26 mouse cellular contexts compared by ENCODE assay signal in the genomic region with DNA sequence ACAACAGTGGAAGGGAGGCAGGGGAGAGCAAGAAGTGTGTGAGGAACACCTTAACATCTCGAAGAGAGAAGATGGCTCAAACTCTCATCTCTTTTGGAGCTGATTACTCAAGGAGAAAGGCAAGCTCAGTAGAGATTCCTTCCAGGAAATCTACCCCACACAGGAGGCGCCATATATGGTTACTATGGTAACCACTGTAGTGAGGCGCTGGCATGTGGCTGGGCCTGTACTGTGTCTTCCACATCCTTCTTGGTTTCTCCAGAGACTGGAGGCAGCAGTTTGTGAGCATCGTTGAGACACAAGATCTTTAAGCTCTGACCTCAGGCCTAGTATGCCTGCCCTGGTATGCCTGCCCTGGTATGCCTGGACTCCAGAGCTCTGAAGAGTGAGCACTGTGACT.
DNase-seq lines count a peak whose midpoint lies in the region; ATAC-seq lines count a peak whose summit lies in the region.
"Had no signal": no experiment of that assay in that cellular context is flagged by ENCODE, and none has a peak within 500 bp of the region (broad histone marks: within the 10 kb centered on the region; RNA-seq: fewer than 3 reads in every experiment).

No protein-coding gene starts in this region.

- H3K27ac ChIP-seq in midbrain, embryonic 13.5 days: no peak overlapping the region
- H3K27ac ChIP-seq in midbrain, embryonic 15.5 days: no peak overlapping the region
- no peak overlapping the region for H3K27ac ChIP-seq in neural tube, embryonic 14.5 days (ENCODE audit: low read depth, low read length)
- H3K27ac ChIP-seq in intestine, embryonic 15.5 days: no peak overlapping the region
- H3K27ac ChIP-seq: heart, adult 2 months; kidney, embryonic 15.5 days; limb, embryonic 13.5 days; liver, embryonic 13.5 days had no signal

- ATAC-seq in frontal cortex, adult (ENCODE audit: low TSS enrichment): peak; percentile 94
- peak; percentile 20; the same call in 1 of the 2 replicates for ATAC-seq in midbrain, embryonic 13.5 days
- ATAC-seq in midbrain, embryonic 15.5 days (replicated peaks): no peak
- peak; percentile 77; the same call in 1 of the 2 replicates for ATAC-seq in neural tube, embryonic 14.5 days (ENCODE audit: low read depth)
- no peak for ATAC-seq in intestine, embryonic 15.5 days
- ATAC-seq: activated CD4-positive, CD25-positive, alpha-beta regulatory T cell, adult 4 months; Patski had no signal

- H3K9me3 ChIP-seq in midbrain, embryonic 13.5 days: no peaks in the 10 kb centered on the region
- no peaks in the 10 kb centered on the region for H3K9me3 ChIP-seq in midbrain, embryonic 15.5 days
- H3K9me3 ChIP-seq in neural tube, embryonic 14.5 days (ENCODE audit: control insufficient read depth, low read length): no peaks in the 10 kb centered on the region
- H3K9me3 ChIP-seq in intestine, embryonic 15.5 days: no peaks in the 10 kb centered on the region
- H3K9me3 ChIP-seq: G1E; kidney, embryonic 15.5 days; limb, embryonic 13.5 days; liver, embryonic 13.5 days; megakaryocyte, embryonic 14.5 days had no signal

- no peak overlapping the region for H3K9ac ChIP-seq in midbrain, embryonic 13.5 days (replicated peaks)
- no peak overlapping the region for H3K9ac ChIP-seq in midbrain, embryonic 15.5 days
- no peak overlapping the region for H3K9ac ChIP-seq in neural tube, embryonic 14.5 days (replicated peaks; ENCODE audit: low read depth, low read length)
- no peak overlapping the region for H3K9ac ChIP-seq in intestine, embryonic 15.5 days
- H3K9ac ChIP-seq: kidney, embryonic 15.5 days; limb, embryonic 13.5 days; liver, embryonic 13.5 days had no signal

- no peak for DNase-seq in frontal cortex, postnatal 10 days (ENCODE audit: low spot score in 2 of 2)
- peak; percentile 12 for DNase-seq in ZHBTc4 (ENCODE audit: low read depth, low spot score)
- DNase-seq: adrenal gland, adult 8-10 months; B cell, adult 2 months; cerebellum, adult 9-10 months; gastrocnemius, postnatal 25 days; heart, adult 2 months; kidney, adult 11 months; kidney, postnatal 36 days; layer of hippocampus, postnatal 36 days; liver, embryonic 13.5 days; lung, adult 2 months; lung, postnatal 14 days; right cerebral cortex, adult 18-20 months had no signal

- no peak overlapping the region for H3K4me3 ChIP-seq in midbrain, embryonic 13.5 days (replicated peaks)
- no peak overlapping the region for H3K4me3 ChIP-seq in midbrain, embryonic 15.5 days
- H3K4me3 ChIP-seq in neural tube, embryonic 14.5 days (ENCODE audit: low read depth, low read length): no peak overlapping the region
- no peak overlapping the region for H3K4me3 ChIP-seq in intestine, embryonic 15.5 days (replicated peaks)
- H3K4me3 ChIP-seq: heart, adult 2 months; kidney, embryonic 15.5 days; limb, embryonic 13.5 days; liver, embryonic 13.5 days; megakaryocyte, embryonic 14.5 days had no signal

- H3K36me3 ChIP-seq in midbrain, embryonic 13.5 days: no peaks in the 10 kb centered on the region
- no peaks in the 10 kb centered on the region for H3K36me3 ChIP-seq in midbrain, embryonic 15.5 days (replicated peaks)
- no peaks in the 10 kb centered on the region for H3K36me3 ChIP-seq in neural tube, embryonic 14.5 days (ENCODE audit: control insufficient read depth, insufficient read depth, low read length)
- H3K36me3 ChIP-seq in intestine, embryonic 15.5 days: no peaks in the 10 kb centered on the region
- H3K36me3 ChIP-seq: G1E; kidney, embryonic 15.5 days; limb, embryonic 13.5 days; liver, embryonic 13.5 days had no signal

- 68% methylated on average over 4 of the region's 4 CpGs for WGBS in midbrain, embryonic 13.5 days
- 61% methylated on average over 4 of the region's 4 CpGs for WGBS in midbrain, embryonic 15.5 days
- WGBS in neural tube, embryonic 14.5 days: 69% methylated on average over 4 of the region's 4 CpGs
- 64% methylated on average over 4 of the region's 4 CpGs for WGBS in intestine, embryonic 15.5 days

- H3K27me3 ChIP-seq in midbrain, embryonic 13.5 days: no peaks in the 10 kb centered on the region
- H3K27me3 ChIP-seq in midbrain, embryonic 15.5 days (replicated peaks): no peaks in the 10 kb centered on the region
- no peaks in the 10 kb centered on the region for H3K27me3 ChIP-seq in neural tube, embryonic 14.5 days (ENCODE audit: control insufficient read depth, insufficient read depth, low read length)
- H3K27me3 ChIP-seq in intestine, embryonic 15.5 days (replicated peaks): no peaks in the 10 kb centered on the region
- H3K27me3 ChIP-seq: CH12.LX; kidney, embryonic 15.5 days; limb, embryonic 13.5 days; liver, embryonic 13.5 days; megakaryocyte, embryonic 14.5 days; Patski had no signal

- H3K4me1 ChIP-seq in midbrain, embryonic 13.5 days (replicated peaks): no peaks in the 10 kb centered on the region
- no peaks in the 10 kb centered on the region for H3K4me1 ChIP-seq in midbrain, embryonic 15.5 days
- H3K4me1 ChIP-seq in neural tube, embryonic 14.5 days (ENCODE audit: control insufficient read depth, insufficient read depth, low read length): no peaks in the 10 kb centered on the region
- H3K4me1 ChIP-seq in intestine, embryonic 15.5 days (replicated peaks): no peaks in the 10 kb centered on the region
- H3K4me1 ChIP-seq: liver, embryonic 13.5 days; megakaryocyte, embryonic 14.5 days had no signal

- no peak overlapping the region for H3K4me2 ChIP-seq in midbrain, embryonic 13.5 days (replicated peaks)
- H3K4me2 ChIP-seq in midbrain, embryonic 15.5 days: no peak overlapping the region
- H3K4me2 ChIP-seq in neural tube, embryonic 14.5 days (ENCODE audit: low read depth, low read length): no peak overlapping the region
- H3K4me2 ChIP-seq in intestine, embryonic 15.5 days (replicated peaks): no peak overlapping the region
- H3K4me2 ChIP-seq: kidney, embryonic 15.5 days; limb, embryonic 13.5 days; liver, embryonic 13.5 days had no signal

Comparison
In these comparisons a context has a peak if more than half of its experiments do, and no peak if none do; other contexts are left out.
1. ATAC-seq: peak in frontal cortex, adult (single experiment), midbrain, embryonic 13.5 days (single experiment) and neural tube, embryonic 14.5 days (single experiment); none in midbrain, embryonic 15.5 days (single experiment) and intestine, embryonic 15.5 days (single experiment).